Mouse (Mus musculus) brain, embryonic 14.5 days (tissue): ENCODE results near the gene Depdc5. TPM values are rescaled to one million over a fixed set of nuclear protein-coding genes. Genes with fewer than 3 reads are reported as not detected.
A peak's percentile ranks its signal among the peaks of the same experiment; 100 is the strongest.

Experiments
- DNase-seq: peaks from one replicate; pipeline ENCODE4 v3.0.0-alpha.2; 2011; ENCODE audit warnings: low read depth
- CTCF ChIP-seq: fragments of 200-500 bp; IDR thresholded peaks from 2 replicates; pipeline ENCODE4 v1.5.1; 2012; ENCODE audit warnings: inconsistent platforms, mild to moderate bottlenecking, moderate library complexity, borderline replicate concordance; ENCODE audit not compliant: insufficient read depth, insufficient read length; ENCODE audit errors: extremely low read depth
- POLR2A ChIP-seq: fragments of 200-500 bp; IDR thresholded peaks from 2 replicates; pipeline ENCODE4 v1.6.1; 2012; ENCODE audit warnings: mild to moderate bottlenecking, inconsistent platforms, borderline replicate concordance; ENCODE audit not compliant: poor library complexity, insufficient read depth, insufficient read length, severe bottlenecking; ENCODE audit errors: extremely low read depth
- polyA plus RNA-seq: library from polyadenylated mRNA; depleted of rRNA; stranded (reverse); fragments of >200 nt; gene quantifications from 2 replicates; pipeline ENCODE4 v1.2.3, GENCODE M21; 2012

Depdc5 gene
- polyA plus RNA-seq, 1 experiment: 48.0 TPM

- TF ChIP-seq POLR2A (no peak), CTCF (no peak)
- peak; percentile 7 for DNase-seq
Measured at GRCm38 (mm10) chr5:32985379-32985778, 121.9 kb downstream of the Depdc5 start.

- TF ChIP-seq POLR2A: no peak
- TF ChIP-seq CTCF: no peak
- DNase-seq: peak; percentile 35
Measured at GRCm38 (mm10) chr5:32987873-32988272, 124.4 kb downstream of the Depdc5 start.

- no peak for TF ChIP-seq CTCF
- TF ChIP-seq POLR2A: no peak
- peak; percentile 3 for DNase-seq
Measured at GRCm38 (mm10) chr5:32989959-32990640, 126.6 kb downstream of the Depdc5 start.

- DNase-seq: peak; percentile 40
Measured at GRCm38 (mm10) chr5:32991152-32991551, 127.7 kb downstream of the Depdc5 start.

GRCm38 (mm10) chr5:32994471-32994870 lies 131.0 kb downstream of the Depdc5 start:
- DNase-seq: no peak
- no peak for TF ChIP-seq CTCF
- TF ChIP-seq POLR2A: no peak

More at GRCm38 (mm10) chr5:32991152-32991551, 127.7 kb downstream of the Depdc5 start:
- no peak for TF ChIP-seq POLR2A
- no peak for TF ChIP-seq CTCF

GRCm38 (mm10) chr5:32995756-32996155 lies 132.3 kb downstream of the Depdc5 start:
- no peak for DNase-seq
- TF ChIP-seq POLR2A (no peak), CTCF (no peak)

GRCm38 (mm10) chr5:32996560-32996959 lies 133.1 kb downstream of the Depdc5 start:
- TF ChIP-seq POLR2A (no peak), CTCF (no peak)
- DNase-seq: peak; percentile 60

GRCm38 (mm10) chr5:32997686-32998085 lies 134.2 kb downstream of the Depdc5 start:
- no peak for TF ChIP-seq CTCF
- no peak for TF ChIP-seq POLR2A
- no peak for DNase-seq

- no peak for TF ChIP-seq CTCF
- TF ChIP-seq POLR2A: no peak
- no peak for DNase-seq
Measured at GRCm38 (mm10) chr5:32998783-32999182, 135.3 kb downstream of the Depdc5 start.

- TF ChIP-seq POLR2A: no peak
- TF ChIP-seq CTCF: no peak
- DNase-seq: no peak
Measured at GRCm38 (mm10) chr5:33001111-33001510, 137.6 kb downstream of the Depdc5 start.

- DNase-seq: no peak
- TF ChIP-seq CTCF: no peak
- TF ChIP-seq POLR2A: no peak
Measured at GRCm38 (mm10) chr5:33002781-33003180, 139.3 kb downstream of the Depdc5 start.

- DNase-seq: no peak
- TF ChIP-seq CTCF: no peak
- TF ChIP-seq POLR2A: no peak
Measured at GRCm38 (mm10) chr5:33003500-33003899, 140.0 kb downstream of the Depdc5 start.
